Mouse (Mus musculus) E14TG2a.4 (cell line): ENCODE measurements around the gene Acap3.

Experiments
- H3K27me3 ChIP-seq: 2 replicates; pipeline ENCODE4 v1.6.1; 2014; ENCODE audit warnings: low read length, control low read depth; ENCODE audit not compliant: insufficient read depth
- H3K36me3 ChIP-seq: 2 replicates; pipeline ENCODE4 v1.6.1; 2014; ENCODE audit warnings: low read length, control low read depth; ENCODE audit not compliant: insufficient read depth
- H3K4me1 ChIP-seq: replicated peaks from 2 replicates; pipeline ENCODE4 v1.6.1; 2014; ENCODE audit warnings: low read depth, low read length, control low read depth
- H3K4me3 ChIP-seq: replicated peaks from 2 replicates; pipeline ENCODE4 v1.5.1; 2014; ENCODE audit warnings: mild to moderate bottlenecking, low read length
- H3K9me3 ChIP-seq: 2 replicates; pipeline ENCODE4 v1.6.1; 2014; ENCODE audit warnings: low read length, control low read depth
- CTCF ChIP-seq: conservative IDR thresholded peaks from 2 replicates; pipeline ENCODE4 v1.5.1; 2014; ENCODE audit warnings: low read length
- NANOG ChIP-seq: IDR thresholded peaks from 2 replicates; pipeline ENCODE4 v1.6.1; 2014; ENCODE audit warnings: borderline replicate concordance, low read length, mixed read lengths
- POU5F1 ChIP-seq: IDR thresholded peaks from 2 replicates; pipeline ENCODE4 v1.6.1; 2014; ENCODE audit warnings: low read length, borderline replicate concordance

The Acap3 gene

DNA sequence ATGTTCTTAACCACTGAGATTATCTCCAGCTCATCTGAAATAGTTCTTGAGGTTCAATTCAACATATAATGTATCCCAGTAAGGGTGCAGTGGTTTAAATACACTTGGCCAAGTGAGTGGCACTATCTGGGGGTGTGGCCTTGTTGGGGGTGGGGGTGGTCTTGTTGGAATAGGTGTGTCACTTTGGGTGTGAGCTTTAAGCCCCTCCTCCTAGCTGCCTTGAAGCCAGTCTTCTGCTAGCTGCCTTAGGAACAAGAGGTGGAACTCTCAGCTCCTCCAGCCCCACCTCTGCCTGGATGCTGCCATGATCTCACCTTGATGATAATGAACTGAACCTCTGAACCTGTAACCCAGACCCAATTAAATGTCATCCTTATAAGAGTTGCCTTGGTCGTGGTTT lies 40.4 kb downstream of the Acap3 start:
- no peak for TF ChIP-seq NANOG
- TF ChIP-seq POU5F1 = no peak
- no peak for TF ChIP-seq CTCF
- Histone ChIP-seq H3K4me3 (no peak overlapping the region), H3K4me1 (peaks cover 13% of the 10 kb centered on the region), H3K36me3 (no peaks in the 10 kb centered on the region), H3K27me3 (0 out of 2 replicates have a peak, but pooled peaks cover 5% of the 10 kb centered on the region), H3K9me3 (no peaks in the 10 kb centered on the region)

DNA sequence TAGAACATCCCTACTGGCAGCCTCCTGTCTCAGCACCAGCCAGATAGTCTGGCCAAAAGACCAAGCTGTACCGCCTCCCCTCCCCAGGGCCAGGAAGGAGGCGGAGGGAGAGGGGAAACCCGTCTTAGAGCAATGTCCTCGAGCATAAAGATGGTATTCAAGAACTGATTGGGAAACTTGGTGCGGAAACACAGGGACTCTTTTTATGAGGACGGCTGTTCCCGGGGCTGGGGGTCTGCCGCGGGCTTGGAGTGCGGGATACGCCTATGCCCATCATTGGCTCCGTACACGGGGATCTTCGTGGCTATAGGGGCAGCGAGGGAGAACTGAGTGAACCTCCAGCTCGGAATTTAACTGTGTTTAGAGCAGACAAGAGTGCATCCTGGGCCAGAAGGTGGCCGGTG lies 51.4 kb downstream of the Acap3 start:
- peak overlapping the region; percentile 96 for H3K4me3 ChIP-seq
- H3K36me3 ChIP-seq = peaks cover 22% of the 10 kb centered on the region
- TF ChIP-seq CTCF (no peak), NANOG (no peak), POU5F1 (no peak)
- no peaks in the 10 kb centered on the region for H3K9me3 ChIP-seq
- peaks cover 39% of the 10 kb centered on the region for H3K4me1 ChIP-seq
- H3K27me3 ChIP-seq = no peaks in the 10 kb centered on the region

DNA sequence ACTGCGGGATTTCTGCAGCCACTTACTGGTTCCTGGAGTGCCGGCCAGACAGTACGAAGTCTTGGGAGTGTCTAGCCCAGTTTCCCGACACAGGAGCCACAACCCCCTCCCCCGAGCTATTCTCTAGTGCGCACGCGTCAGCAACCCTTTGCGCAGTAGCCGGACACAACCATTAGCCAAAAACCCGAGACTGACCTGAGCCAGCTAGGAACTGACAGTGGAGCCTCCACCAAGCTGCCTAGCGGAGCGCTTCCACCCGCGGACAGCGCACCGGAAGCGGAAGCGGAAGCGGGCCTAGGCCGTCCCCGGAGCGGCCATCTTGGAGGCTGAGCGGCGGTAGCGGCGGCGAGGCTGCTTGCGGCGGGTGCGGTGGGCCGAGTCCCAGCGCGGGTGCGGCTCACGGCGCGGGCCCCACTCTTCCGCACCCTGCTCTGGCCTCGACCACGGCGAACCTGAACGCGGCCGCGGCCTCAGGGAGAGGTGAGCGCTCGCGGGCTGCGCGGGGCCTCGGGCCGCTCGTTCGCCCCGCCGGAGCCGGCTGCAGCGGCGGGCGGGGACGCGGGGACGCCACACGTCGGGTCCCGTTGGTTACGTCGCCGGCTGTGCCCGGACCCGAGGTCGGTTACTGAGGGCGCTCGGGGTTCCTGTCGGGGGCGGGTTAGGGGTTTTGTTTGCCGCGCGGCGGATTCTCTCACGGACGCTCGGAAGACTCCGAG lies 52.1 kb downstream of the Acap3 start, which contains the start of gene Ube2j2:
Gene Ube2j2, plus strand, starts transcription at position 298 of the 716 bp plus-strand sequence.
- H3K9me3 ChIP-seq = no peaks in the 10 kb centered on the region
- no peak for TF ChIP-seq NANOG
- TF ChIP-seq CTCF = no peak
- no peak for TF ChIP-seq POU5F1
- no peaks in the 10 kb centered on the region for H3K27me3 ChIP-seq
- H3K4me3 ChIP-seq = peak within 1 kb of the TSS; percentile 96
- H3K4me1 ChIP-seq = peaks cover 46% of the 10 kb centered on the region
- peaks cover 29% of the 10 kb centered on the region for H3K36me3 ChIP-seq

DNA sequence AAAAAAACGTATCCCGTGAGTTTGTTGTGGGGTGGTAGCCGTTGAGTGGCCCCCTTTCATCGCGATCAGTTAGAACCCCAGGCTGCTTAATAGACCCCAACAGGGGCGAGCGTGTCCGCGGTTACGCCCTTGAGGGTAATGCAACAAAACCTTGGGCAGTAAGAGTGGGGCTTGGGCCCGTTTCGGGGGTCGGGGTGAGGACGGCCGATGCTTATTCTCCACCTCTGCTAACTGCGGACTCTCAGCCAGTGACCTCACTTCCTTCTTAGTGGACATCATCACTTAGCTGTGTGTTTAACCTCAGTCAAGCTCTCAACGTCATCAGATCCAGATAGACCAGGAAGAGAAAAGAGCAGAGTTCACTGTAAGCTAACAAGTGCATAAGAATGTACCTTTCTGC lies 52.6 kb downstream of the Acap3 start:
- H3K36me3 ChIP-seq = peaks cover 34% of the 10 kb centered on the region
- no peak for TF ChIP-seq POU5F1
- TF ChIP-seq NANOG = no peak
- TF ChIP-seq CTCF = no peak
- H3K4me1 ChIP-seq = peaks cover 46% of the 10 kb centered on the region
- no peaks in the 10 kb centered on the region for H3K9me3 ChIP-seq
- no peaks in the 10 kb centered on the region for H3K27me3 ChIP-seq
- H3K4me3 ChIP-seq = peak overlapping the region; percentile 96

DNA sequence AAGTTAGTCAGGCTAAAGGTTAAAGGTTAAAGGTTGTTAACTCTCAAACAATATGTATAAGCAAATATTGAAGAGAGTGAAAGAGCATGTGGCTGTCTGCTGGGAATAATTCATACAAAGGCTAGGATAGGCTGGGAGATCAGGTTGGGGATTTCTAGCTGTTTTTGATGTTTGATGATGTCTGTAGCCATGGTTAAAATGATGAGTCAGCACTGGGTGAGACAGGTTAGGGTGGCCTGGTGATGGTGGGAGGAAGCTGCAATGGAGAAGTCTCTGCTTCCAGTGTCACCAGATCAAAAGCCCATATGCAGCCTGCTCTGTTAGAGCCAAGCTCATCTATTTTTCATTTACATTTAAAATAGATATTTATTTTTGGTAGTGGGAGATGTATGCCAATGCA lies 55.5 kb downstream of the Acap3 start:
- TF ChIP-seq CTCF (no peak), POU5F1 (no peak), NANOG (no peak)
- H3K4me1 ChIP-seq = peaks cover 57% of the 10 kb centered on the region
- H3K36me3 ChIP-seq = peaks cover 63% of the 10 kb centered on the region
- no peaks in the 10 kb centered on the region for H3K27me3 ChIP-seq
- H3K9me3 ChIP-seq = no peaks in the 10 kb centered on the region
- no peak overlapping the region for H3K4me3 ChIP-seq

DNA sequence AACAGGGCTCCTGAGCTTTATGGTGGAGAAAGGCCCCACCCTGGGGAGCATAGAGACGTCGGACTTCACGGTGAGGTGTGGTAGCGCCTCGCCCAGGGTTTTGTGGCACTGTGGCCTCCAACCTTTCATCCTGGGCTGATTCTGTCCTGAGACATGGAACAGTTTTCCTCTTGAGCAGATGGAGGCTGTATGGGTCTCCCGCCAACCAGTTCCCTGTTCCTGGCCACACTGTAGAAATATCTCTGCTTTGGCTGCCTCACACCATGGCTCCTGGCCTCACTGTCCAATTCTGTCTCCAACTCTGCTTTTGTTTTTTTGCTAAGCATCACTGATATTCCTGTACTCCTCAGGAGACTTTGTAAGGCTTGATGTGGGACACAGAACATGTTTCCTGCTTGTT lies 63.9 kb downstream of the Acap3 start:
- no peak overlapping the region for H3K4me3 ChIP-seq
- H3K4me1 ChIP-seq = peaks cover 21% of the 10 kb centered on the region
- H3K9me3 ChIP-seq = no peaks in the 10 kb centered on the region
- no peak for TF ChIP-seq POU5F1
- TF ChIP-seq NANOG = no peak
- TF ChIP-seq CTCF = no peak
- no peaks in the 10 kb centered on the region for H3K27me3 ChIP-seq
- H3K36me3 ChIP-seq = peaks cover 80% of the 10 kb centered on the region
